Mouse (Mus musculus) forebrain, embryonic 15.5 days (tissue): ENCODE data around the gene Krt32. TPM values are rescaled to one million over a fixed set of nuclear protein-coding genes. Genes with fewer than 3 reads are reported as not detected.
A peak's percentile ranks its signal among the peaks of the same experiment; 100 is the strongest.

ENCODE experiments used
- ATAC-seq: fragments of 200-750 bp; cut with Nextera tagmentation; replicated peaks from 2 replicates; pipeline ENCODE4 v1.8.0; 2017; ENCODE audit warnings: mild to moderate bottlenecking, moderate TSS enrichment, moderate library complexity
- H3K27ac ChIP-seq: fragments of 300-500 bp; sonication (generic); replicated peaks from 2 replicates; pipeline ENCODE4 v1.5.1; 2015; ENCODE audit warnings: mild to moderate bottlenecking, inconsistent platforms
- H3K27me3 ChIP-seq: fragments of 300-500 bp; sonication (generic); 2 replicates; pipeline ENCODE4 v1.6.1; 2015; ENCODE audit warnings: inconsistent platforms
- H3K36me3 ChIP-seq: fragments of 300-500 bp; sonication (generic); 2 replicates; pipeline ENCODE4 v1.6.1; 2015; ENCODE audit warnings: mild to moderate bottlenecking, inconsistent platforms
- H3K4me1 ChIP-seq: fragments of 300-500 bp; sonication (generic); 2 replicates; pipeline ENCODE4 v1.6.1; 2015; ENCODE audit warnings: inconsistent platforms
- H3K4me2 ChIP-seq: fragments of 300-500 bp; sonication (generic); replicated peaks from 2 replicates; pipeline ENCODE4 v1.6.1; 2015; ENCODE audit warnings: mild to moderate bottlenecking, inconsistent platforms
- H3K4me3 ChIP-seq: fragments of 300-500 bp; sonication (generic); 2 replicates; pipeline ENCODE4 v1.5.1; 2015; ENCODE audit warnings: mild to moderate bottlenecking, inconsistent platforms
- H3K9ac ChIP-seq: fragments of 300-500 bp; sonication (generic); replicated peaks from 2 replicates; pipeline ENCODE4 v1.6.1; 2015; ENCODE audit warnings: mild to moderate bottlenecking, inconsistent platforms
- H3K9me3 ChIP-seq: fragments of 300-500 bp; sonication (generic); 2 replicates; pipeline ENCODE4 v1.6.1; 2016; ENCODE audit warnings: inconsistent platforms
- WGBS: fragments of 180-500 bp; shearing (Covaris S2); methylation state at CpG from one replicate; pipeline ENCODE4 v1.1.7; 2015; ENCODE audit warnings: mixed read lengths; 5-methylcytosine and 5-hydroxymethylcytosine counted together
- polyA plus RNA-seq: library from polyadenylated mRNA; unstranded; fragments of >200 nt; fragmentation: Nextera tagmentation; extraction: Ambion mirVana; gene quantifications from 2 replicates; pipeline ENCODE4 v1.2.1, GENCODE M21; 2015

The Krt32 gene
- polyA plus RNA-seq = not detected in 2 replicates

DNA sequence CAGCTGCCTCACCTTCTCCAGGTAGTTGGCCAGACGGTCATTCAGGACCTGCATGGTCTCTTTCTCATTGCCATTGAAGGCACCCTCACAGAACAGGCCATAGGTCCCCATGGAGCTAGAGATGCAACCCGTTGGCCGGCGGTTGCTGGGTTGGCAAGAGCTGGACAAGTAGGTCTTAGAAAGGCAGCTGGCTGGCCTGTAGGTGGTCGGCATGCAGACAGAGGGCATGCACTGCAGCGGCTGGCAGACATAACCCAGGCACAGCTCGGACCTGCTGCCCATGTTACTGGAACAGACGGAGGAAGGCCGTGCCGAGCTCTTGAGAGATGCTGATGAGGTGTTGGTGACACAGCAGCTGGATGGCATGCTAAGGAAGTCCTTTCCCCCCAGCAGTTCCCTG, at the start of gene Krt32:
TSS of gene Krt32 (minus strand) at position 366 of the 400 bp plus-strand sequence.
- 89% methylated on average over 10 of the region's 10 CpGs for WGBS
- Histone ChIP-seq H3K9me3 (no peaks in the 10 kb centered on the region), H3K4me3 (no peak within 1 kb of the TSS), H3K4me2 (no peak within 1 kb of the TSS), H3K27me3 (no peaks in the 10 kb centered on the region), H3K9ac (no peak within 1 kb of the TSS), H3K36me3 (no peaks in the 10 kb centered on the region), H3K27ac (no peak within 1 kb of the TSS), H3K4me1 (no peaks in the 10 kb centered on the region)
- no peak for ATAC-seq

DNA sequence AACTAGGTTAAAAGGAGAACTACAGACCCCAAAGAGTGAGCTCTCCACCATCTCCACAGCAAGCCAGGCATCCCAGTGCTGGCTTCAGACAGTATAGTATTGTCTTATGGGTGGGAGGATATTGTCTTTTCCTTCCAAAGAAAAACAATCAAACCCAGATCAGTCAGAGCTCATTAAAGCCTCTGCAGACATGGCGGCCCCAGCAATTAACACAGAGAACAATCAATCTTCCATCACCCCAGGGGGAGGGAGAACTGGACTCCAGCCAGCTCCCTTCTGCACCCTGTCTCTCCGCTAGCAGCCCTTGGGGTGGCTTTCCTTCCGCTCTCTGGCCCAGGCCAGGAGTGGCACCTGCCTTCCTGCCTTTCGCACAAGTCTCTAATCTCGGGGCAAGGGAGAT, 49.7 kb upstream of the Krt32 start:
- Histone ChIP-seq H3K9me3 (no peaks in the 10 kb centered on the region), H3K4me3 (no peak overlapping the region), H3K4me1 (peaks cover 14% of the 10 kb centered on the region), H3K9ac (no peak overlapping the region), H3K27me3 (no peaks in the 10 kb centered on the region), H3K27ac (no peak overlapping the region), H3K4me2 (no peak overlapping the region), H3K36me3 (no peaks in the 10 kb centered on the region)
- peak; percentile 53 for ATAC-seq
- WGBS = 24% methylated on average over 5 of the region's 5 CpGs

DNA sequence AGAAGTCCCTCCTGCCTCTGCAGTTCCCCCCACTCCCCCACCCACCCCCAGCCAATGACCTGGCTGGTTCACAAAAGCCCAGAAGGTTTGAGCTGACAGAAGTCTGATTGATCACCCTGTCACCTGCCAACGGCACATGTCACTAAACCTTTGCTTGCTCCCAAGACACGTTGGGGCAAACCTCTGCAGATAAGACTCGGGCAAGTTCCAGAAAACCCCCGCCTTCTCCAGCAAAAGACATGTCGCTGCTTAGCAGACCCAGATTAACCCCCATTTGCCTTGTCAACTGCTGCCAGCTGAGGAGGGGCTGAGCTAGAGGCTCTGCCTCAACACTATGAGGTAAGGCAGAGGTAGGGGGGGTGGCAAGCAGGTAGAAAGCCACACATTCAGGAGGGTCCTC, 48.5 kb upstream of the Krt32 start:
- ATAC-seq = no peak
- Histone ChIP-seq H3K9me3 (no peaks in the 10 kb centered on the region), H3K36me3 (no peaks in the 10 kb centered on the region), H3K27ac (no peak overlapping the region), H3K4me1 (peaks cover 14% of the 10 kb centered on the region), H3K4me3 (no peak overlapping the region), H3K4me2 (no peak overlapping the region), H3K9ac (no peak overlapping the region), H3K27me3 (no peaks in the 10 kb centered on the region)
- 51% methylated on average over 5 of the region's 5 CpGs for WGBS

DNA sequence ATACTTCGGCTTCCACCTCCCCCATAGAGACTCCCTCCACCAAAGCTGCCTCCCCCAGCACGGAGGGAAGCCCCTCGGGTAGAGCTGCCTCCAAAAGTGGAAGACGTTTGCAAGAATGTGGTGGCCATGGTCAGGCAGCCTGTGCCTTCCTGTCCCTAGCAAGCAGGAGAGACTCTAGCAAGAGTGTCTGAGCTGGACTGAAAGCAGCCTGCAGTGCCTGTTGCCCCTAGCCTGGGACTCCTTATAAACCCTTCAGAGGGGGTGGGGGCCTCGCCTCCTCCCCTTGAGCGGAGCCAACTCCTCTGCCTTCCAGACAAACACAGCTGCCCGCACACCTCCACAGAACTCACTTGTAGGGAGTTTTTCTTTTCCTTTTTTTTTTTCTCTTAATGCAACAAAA, 47.7 kb upstream of the Krt32 start, which contains the start of gene Krt15:
TSS of gene Krt15 (minus strand) at position 198 of the 400 bp plus-strand sequence.
- no peak for ATAC-seq
- 77% methylated on average over 7 of the region's 7 CpGs for WGBS
- H3K4me3 ChIP-seq = no peak within 1 kb of the TSS
- H3K4me2 ChIP-seq = no peak within 1 kb of the TSS
- H3K36me3 ChIP-seq = no peaks in the 10 kb centered on the region
- H3K9ac ChIP-seq = no peak within 1 kb of the TSS
- H3K27ac ChIP-seq = no peak within 1 kb of the TSS
- peaks cover 14% of the 10 kb centered on the region for H3K4me1 ChIP-seq
- no peaks in the 10 kb centered on the region for H3K27me3 ChIP-seq
- no peaks in the 10 kb centered on the region for H3K9me3 ChIP-seq

DNA sequence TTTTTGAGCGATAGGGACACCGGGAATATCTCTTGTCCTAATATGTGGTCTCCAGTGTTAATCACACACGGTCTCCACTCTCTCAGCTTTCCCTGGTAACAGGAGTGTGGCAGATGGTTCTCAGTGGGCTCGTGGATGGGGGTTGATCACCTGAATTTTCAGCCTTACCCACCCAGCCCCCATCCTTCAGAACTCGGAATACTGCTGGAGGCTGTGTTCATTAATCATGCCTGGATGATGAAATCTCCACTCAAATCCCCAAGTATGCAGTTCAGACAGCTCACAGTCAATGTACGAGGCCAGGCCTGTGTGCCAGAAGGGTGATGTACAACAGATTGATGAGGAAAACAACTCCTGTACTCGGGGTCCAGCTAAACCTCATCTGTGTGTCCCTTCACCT, 36.9 kb upstream of the Krt32 start:
- WGBS = 84% methylated on average over 7 of the region's 7 CpGs
- no peak overlapping the region for H3K9ac ChIP-seq
- no peak overlapping the region for H3K4me3 ChIP-seq
- no peak for ATAC-seq
- no peaks in the 10 kb centered on the region for H3K36me3 ChIP-seq
- no peak overlapping the region for H3K4me2 ChIP-seq
- no peaks in the 10 kb centered on the region for H3K9me3 ChIP-seq
- no peaks in the 10 kb centered on the region for H3K4me1 ChIP-seq
- H3K27ac ChIP-seq = no peak overlapping the region
- no peaks in the 10 kb centered on the region for H3K27me3 ChIP-seq

DNA sequence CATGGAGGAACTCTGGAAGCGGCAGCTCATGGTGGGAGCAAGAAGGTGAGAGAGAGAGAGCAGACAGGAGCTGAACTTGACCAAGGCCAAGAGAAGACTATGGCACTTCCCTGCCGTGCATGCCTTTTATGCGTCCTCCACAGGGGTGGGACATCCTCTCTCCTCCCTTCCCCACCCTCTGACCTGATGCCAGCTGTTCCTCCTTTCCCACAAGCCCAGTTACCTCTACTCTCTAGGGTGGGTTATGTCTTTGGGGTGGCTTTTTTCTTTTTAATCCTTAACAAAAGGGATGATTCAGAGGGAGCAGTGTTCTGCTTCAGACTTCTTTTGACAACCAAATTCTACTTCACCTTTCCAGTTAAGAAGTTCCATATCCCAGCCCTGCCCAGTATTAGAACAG, 33.4 kb upstream of the Krt32 start, which contains the start of gene Krt13:
TSS of gene Krt13 (minus strand) at position 101 of the 400 bp plus-strand sequence.
- Histone ChIP-seq H3K4me1 (no peaks in the 10 kb centered on the region), H3K9ac (no peak within 1 kb of the TSS), H3K27ac (no peak within 1 kb of the TSS), H3K4me2 (no peak within 1 kb of the TSS), H3K9me3 (no peaks in the 10 kb centered on the region), H3K36me3 (no peaks in the 10 kb centered on the region), H3K4me3 (no peak within 1 kb of the TSS), H3K27me3 (no peaks in the 10 kb centered on the region)
- no peak for ATAC-seq
- WGBS = 83% methylated on average over 3 of the region's 3 CpGs

DNA sequence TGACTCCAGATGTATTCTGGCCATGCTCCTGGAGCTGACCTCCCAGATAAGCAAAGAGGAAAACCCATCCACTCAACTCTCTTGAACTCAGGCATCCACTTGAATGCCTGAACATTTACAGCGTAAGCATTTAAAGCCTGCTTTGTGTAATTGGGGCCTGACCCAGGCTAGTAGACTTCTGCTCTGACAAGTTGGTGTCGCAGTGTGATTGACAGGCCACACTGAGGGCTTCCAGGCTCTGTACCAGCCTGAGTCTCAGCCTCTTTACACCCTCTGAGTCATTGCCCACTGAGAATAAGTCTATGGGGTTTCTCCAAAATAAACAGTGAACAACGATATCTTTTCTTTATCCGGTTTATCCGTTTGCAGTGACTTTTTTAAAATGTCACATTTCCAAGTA, 32.3 kb upstream of the Krt32 start:
- Histone ChIP-seq H3K9me3 (no peaks in the 10 kb centered on the region), H3K4me1 (no peaks in the 10 kb centered on the region), H3K36me3 (no peaks in the 10 kb centered on the region), H3K4me3 (no peak overlapping the region), H3K27ac (no peak overlapping the region), H3K4me2 (no peak overlapping the region), H3K27me3 (no peaks in the 10 kb centered on the region), H3K9ac (no peak overlapping the region)
- 91% methylated on average over 5 of the region's 5 CpGs for WGBS
- no peak for ATAC-seq

- Histone ChIP-seq H3K27me3 (no peaks in the 10 kb centered on the region), H3K4me1 (no peaks in the 10 kb centered on the region), H3K27ac (no peak overlapping the region), H3K36me3 (no peaks in the 10 kb centered on the region), H3K4me3 (no peak overlapping the region), H3K4me2 (no peak overlapping the region), H3K9me3 (no peaks in the 10 kb centered on the region), H3K9ac (no peak overlapping the region)
- WGBS = 92% methylated on average over 2 of the region's 2 CpGs
- ATAC-seq = no peak
Measured at GRCm38 (mm10) chr11:100113742-100114029, 25.7 kb upstream of the Krt32 start.

- Histone ChIP-seq H3K9ac (no peak overlapping the region), H3K27ac (no peak overlapping the region), H3K9me3 (no peaks in the 10 kb centered on the region), H3K27me3 (no peaks in the 10 kb centered on the region), H3K36me3 (no peaks in the 10 kb centered on the region), H3K4me3 (no peak overlapping the region), H3K4me2 (no peak overlapping the region), H3K4me1 (no peaks in the 10 kb centered on the region)
- 92% methylated on average over 11 of the region's 11 CpGs for WGBS
- ATAC-seq = no peak
Measured at GRCm38 (mm10) chr11:100112935-100113741, 25.1 kb upstream of the Krt32 start.

- 87% methylated on average over 6 of the region's 6 CpGs for WGBS
- no peak within 1 kb of the TSS for H3K9ac ChIP-seq
Measured at GRCm38 (mm10) chr11:100105576-100106122, 17.6 kb upstream of the Krt32 start, which contains the start of gene Krt36. Gene Krt36 (minus strand): TSS chr11:100105626.

GRCm38 (mm10) chr11:100102693-100103429, 14.8 kb upstream of the Krt32 start:
- Histone ChIP-seq H3K9ac (no peak overlapping the region), H3K4me1 (no peaks in the 10 kb centered on the region), H3K27ac (no peak overlapping the region), H3K4me2 (no peak overlapping the region), H3K4me3 (no peak overlapping the region), H3K9me3 (no peaks in the 10 kb centered on the region), H3K36me3 (no peaks in the 10 kb centered on the region), H3K27me3 (no peaks in the 10 kb centered on the region)
- 69% methylated on average over 15 of the region's 15 CpGs for WGBS
- no peak for ATAC-seq

More at GRCm38 (mm10) chr11:100105576-100106122, 17.6 kb upstream of the Krt32 start, which contains the start of gene Krt36:
- Histone ChIP-seq H3K4me1 (no peaks in the 10 kb centered on the region), H3K4me2 (no peak within 1 kb of the TSS), H3K27me3 (no peaks in the 10 kb centered on the region), H3K27ac (no peak within 1 kb of the TSS), H3K36me3 (no peaks in the 10 kb centered on the region), H3K4me3 (no peak within 1 kb of the TSS), H3K9me3 (no peaks in the 10 kb centered on the region)
- ATAC-seq = no peak

DNA sequence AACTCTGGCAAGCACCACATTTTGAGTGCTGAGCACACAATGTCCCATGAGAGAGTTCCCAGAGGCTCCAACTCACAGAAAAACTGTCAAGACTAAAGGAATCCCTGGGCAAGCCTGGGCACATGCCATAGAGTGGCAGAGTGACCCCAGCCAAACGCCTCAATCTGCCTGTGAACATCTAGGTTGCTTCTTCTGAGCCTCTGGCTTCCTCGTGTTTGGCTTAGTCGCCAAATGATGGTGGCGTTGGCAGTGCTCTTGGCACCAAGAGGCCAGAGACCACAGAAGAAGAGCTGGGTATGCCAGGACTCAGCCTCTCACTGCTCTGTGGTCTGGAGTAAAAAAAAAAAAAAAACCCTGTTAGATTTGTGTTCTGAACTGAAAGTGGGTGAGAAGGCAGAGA, 12.4 kb upstream of the Krt32 start:
- H3K9ac ChIP-seq = no peak overlapping the region
- no peak for ATAC-seq
- WGBS = 86% methylated on average over 4 of the region's 4 CpGs
- H3K36me3 ChIP-seq = no peaks in the 10 kb centered on the region
- no peak overlapping the region for H3K27ac ChIP-seq
- no peaks in the 10 kb centered on the region for H3K4me1 ChIP-seq
- H3K4me3 ChIP-seq = no peak overlapping the region
- H3K4me2 ChIP-seq = no peak overlapping the region
- H3K27me3 ChIP-seq = no peaks in the 10 kb centered on the region
- no peaks in the 10 kb centered on the region for H3K9me3 ChIP-seq
